Mouse (Mus musculus) right cerebral cortex, postnatal 36 days (tissue): Measurements from ENCODE around the gene D630045J12Rik.

Source experiments
- DNase-seq, 2 experiments: peaks; one replicate each; pipeline ENCODE4 v3.0.0; 2022; ENCODE audit warnings: low spot score in 2 of 2, mixed read lengths in 1 of 2

The D630045J12Rik gene

GRCm38 (mm10) chr6:38094701-38095100 is 159.1 kb downstream of the D630045J12Rik start:
- DNase-seq, result no peak

GRCm38 (mm10) chr6:38092539-38092938 is 161.3 kb downstream of the D630045J12Rik start:
- no peak for DNase-seq

- no peak for DNase-seq
These were observed 166.4 kb downstream of the D630045J12Rik start for GRCm38 (mm10) chr6:38087242-38088026.

- DNase-seq, result no peak
These were observed 170.6 kb downstream of the D630045J12Rik start for GRCm38 (mm10) chr6:38083204-38083603.

- no peak for DNase-seq
These were observed 172.0 kb downstream of the D630045J12Rik start for GRCm38 (mm10) chr6:38081727-38082341.

GRCm38 (mm10) chr6:38080364-38080763 is 173.4 kb downstream of the D630045J12Rik start:
- no peak for DNase-seq

GRCm38 (mm10) chr6:38073592-38073991 is 180.2 kb downstream of the D630045J12Rik start:
- DNase-seq, result no peak
